Mouse (Mus musculus): ENCODE data around the gene Eloa.
"Not testable (repeated sequence)": the region's sequence is repeated elsewhere in the genome, so short reads cannot be mapped to it uniquely, and the experiment has no call there.

Eloa gene

DNA sequence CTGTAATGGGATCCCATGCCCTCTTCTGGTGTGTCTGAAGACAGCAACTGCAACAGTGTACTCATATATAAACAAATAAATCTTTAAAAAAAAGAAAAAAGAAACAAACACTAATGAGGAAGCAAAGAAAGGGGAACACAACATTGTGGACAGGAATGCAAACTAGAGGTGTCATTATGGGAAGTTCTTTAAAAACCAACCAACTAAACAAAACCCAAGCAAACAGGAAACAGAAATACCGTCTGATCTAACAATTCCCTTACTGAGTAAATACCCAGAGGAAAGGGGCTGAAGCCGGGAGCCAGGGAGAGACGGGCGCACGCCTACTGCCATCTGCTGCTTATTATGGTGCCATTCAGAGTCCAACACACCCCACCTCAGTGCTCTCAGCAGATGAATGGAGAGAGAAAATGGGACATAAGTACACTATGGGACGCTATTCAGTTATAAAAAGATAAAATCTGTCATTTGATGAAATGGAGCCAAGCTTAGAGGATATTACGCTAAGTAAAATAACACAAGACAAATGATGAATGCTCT is 40.0 kb downstream of the Eloa start:
- no peak for DNase-seq

DNA sequence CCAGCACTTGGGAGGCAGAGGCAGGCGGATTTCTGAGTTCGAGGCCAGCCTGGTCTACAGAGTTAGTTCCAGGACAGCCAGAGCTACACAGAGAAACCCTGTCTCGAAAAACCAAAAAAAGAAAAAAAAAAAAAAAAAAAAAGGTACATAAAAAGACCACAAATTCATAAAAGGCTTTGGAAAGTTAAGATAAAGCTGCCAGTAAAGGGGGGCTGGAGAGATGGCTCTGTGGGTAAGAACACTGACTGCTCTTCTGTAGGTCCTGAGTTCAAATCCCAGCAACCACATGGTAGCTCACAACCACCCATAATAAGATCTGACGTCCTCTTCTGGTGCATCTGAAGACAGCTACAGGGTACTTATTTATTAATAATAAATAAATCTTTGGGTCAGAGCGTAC is 41.3 kb downstream of the Eloa start:
- DNase-seq: not testable (repeated sequence)

- no peak for DNase-seq
Measured at GRCm38 (mm10) chr4:135976146-135976545, 45.4 kb downstream of the Eloa start.

- no peak for DNase-seq
Measured at GRCm38 (mm10) chr4:135972911-135973811, 48.4 kb downstream of the Eloa start.

GRCm38 (mm10) chr4:135972556-135972906 is 49.0 kb downstream of the Eloa start, which contains the start of gene Lypla2:
Gene Lypla2 (minus strand): TSS chr4:135972626.
- DNase-seq: peak; percentile 92

- DNase-seq: no peak
Measured at GRCm38 (mm10) chr4:135971805-135972555, 49.6 kb downstream of the Eloa start.

DNA sequence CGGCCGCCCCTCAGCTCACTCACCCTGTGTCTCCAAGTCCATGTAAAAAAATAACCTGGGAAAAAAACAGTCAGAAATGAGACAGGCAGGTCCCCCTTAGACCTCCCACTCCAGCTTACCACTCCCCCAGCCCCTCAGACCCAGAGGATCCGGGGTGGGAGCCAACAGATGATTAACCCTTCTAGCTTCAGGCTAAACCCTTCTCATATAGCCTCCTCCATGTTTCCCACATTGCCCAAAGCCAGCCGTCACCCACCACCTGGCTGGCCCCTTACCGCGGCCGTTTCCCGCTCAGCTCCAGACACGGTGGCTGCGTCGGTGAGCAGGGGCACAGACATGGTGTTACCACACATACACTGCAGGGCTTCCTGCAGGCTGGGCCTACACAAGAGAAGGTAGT is 51.0 kb downstream of the Eloa start:
- DNase-seq: no peak

GRCm38 (mm10) chr4:135969070-135969750 is 52.4 kb downstream of the Eloa start:
- no peak for DNase-seq

DNA sequence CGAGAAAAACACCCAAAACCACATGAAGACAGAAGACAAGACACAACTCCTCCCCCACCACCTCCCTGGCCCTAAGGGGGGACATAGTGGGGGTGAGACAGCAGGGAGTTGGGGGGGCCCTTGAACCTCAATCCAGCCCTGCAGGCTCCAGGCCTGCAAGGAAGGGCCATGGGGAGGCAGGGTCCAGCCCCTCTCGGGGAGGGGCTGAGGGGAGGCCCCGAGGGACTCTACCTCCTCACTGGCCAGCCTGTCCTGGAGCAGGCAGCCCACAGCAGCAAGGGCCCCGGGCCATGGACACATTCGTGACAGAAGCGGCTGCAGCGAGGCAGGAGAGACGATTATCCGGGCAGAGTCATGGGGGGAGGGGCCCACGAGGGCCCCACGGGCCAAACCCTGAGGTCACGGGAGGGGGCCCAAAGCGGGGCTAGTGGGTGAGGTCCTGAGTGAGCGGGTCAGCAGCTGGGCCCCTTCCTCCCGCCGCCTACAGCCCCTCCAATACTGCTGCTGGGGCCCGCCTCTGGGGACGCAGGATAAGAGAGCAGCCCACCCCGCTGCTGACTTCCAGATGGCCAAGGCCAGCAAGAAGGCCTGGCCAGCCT is 53.2 kb downstream of the Eloa start:
- DNase-seq: no peak

DNA sequence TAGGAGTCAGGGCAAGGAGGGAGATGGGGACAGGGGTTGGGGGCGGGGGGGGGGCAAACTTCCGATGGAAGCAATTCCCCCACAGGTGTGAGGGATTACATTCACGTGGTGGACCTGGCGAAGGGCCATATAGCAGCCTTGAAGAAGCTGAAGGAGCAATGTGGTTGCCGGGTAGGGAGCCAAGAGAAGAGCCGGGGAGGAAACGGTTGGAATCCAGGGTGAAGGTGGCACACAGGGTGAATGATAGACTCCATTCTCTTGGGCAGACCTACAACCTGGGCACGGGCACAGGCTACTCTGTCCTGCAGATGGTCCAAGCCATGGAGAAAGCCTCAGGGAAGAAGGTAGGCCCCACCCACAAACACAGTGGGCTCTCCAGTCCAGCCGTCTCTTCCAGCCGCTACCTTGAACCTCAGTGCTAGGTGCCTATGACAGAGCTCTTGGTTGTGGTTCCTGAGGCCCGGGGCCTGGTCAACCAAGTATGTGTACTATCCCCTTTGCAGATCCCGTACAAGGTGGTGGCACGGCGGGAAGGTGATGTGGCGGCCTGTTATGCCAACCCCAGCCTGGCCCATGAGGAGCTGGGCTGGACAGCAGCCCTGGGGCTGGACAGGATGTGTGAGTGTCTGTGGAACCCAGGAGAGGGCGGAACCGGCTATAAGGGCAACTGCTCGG is 54.3 kb downstream of the Eloa start:
- DNase-seq: no peak

- no peak for DNase-seq
Measured at GRCm38 (mm10) chr4:135966283-135966682, 55.3 kb downstream of the Eloa start.

GRCm38 (mm10) chr4:135965113-135965512 is 56.5 kb downstream of the Eloa start:
- DNase-seq: no peak

GRCm38 (mm10) chr4:135964426-135964825 is 57.1 kb downstream of the Eloa start:
- DNase-seq: no peak

DNA sequence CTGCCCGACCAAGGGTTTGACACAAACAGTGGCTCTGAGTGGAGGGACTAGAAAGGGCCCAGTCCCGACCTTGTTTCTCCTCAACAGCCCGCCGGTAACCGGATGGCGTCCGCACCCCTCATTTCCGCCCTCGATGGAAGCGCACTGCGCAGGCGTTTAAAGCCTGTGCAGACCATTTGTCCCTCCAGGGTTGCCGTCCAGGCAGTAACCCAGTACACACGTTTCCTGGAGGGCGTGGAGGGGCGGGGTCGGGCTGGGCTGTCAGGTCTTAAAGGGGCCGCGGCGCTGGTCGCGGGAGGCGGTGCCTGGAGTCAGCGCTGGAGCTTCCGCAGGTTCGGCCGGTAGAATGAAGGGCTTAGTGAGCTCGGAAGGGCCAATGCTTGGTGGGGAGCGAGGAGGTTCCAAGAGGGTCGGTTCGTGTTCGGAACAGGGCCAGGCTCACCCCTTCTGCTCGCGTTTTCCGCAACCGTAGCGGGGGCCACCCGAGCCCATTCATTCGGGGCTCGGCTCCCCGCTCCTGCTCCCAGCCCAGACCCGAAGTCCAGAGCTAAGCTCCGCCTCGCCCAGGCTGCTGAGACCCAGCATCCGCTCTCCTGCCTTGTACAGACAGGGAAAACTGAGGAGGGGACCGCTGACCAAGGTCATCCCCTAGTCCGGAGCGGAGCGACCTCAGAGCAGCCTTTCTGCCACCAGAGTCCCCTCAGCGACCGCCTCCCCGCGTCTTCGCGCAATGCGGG is 57.9 kb downstream of the Eloa start, which contains the start of gene Gale:
Gene Gale, plus strand, starts transcription at position 271 of the 737 bp plus-strand sequence.
- peak; percentile 99 for DNase-seq

DNA sequence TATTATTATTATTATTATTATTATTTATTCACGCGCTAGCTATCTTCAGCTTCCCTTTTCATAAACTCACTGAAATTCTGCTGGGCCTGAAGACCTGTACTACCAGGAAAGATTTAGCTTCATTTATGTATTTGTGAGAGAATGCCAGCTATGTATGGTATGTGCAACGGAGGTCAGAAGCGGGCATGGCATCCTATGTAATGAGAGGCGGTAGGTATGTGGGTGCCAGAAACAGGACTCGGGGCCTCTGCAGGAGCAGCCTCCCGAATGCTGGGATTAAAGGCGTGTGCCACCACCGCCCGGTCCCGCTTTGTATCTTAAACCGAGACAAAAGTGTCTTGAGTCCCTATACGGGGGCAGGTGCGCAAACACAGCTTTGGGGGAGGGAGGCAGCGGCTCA is 58.6 kb downstream of the Eloa start:
- DNase-seq: no peak

- DNase-seq: no peak
Measured at GRCm38 (mm10) chr4:135962198-135962597, 59.4 kb downstream of the Eloa start.

DNA sequence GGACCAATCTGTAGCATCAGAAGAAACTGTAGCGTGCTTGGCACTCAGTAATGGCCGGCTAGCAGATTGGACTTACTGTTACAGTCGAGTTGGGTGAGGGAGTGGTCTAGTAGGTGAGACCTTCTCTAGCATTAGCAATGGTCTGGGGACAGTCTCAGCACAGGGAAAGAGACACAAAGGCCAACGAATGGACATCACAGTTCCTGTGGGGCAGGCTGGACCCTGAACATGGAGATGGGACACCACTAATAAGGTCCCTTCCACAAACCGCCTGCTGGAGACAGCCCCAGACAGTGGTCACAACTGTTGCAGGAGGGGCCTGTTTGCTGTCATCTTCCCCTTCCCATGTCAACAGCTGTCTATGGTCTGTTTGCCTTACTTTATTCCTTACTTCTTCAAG is 59.9 kb downstream of the Eloa start:
- DNase-seq: no peak

GRCm38 (mm10) chr4:135960717-135961116 is 60.8 kb downstream of the Eloa start:
- DNase-seq: peak; percentile 89

GRCm38 (mm10) chr4:135958354-135958753 is 63.2 kb downstream of the Eloa start:
- no peak for DNase-seq

DNA sequence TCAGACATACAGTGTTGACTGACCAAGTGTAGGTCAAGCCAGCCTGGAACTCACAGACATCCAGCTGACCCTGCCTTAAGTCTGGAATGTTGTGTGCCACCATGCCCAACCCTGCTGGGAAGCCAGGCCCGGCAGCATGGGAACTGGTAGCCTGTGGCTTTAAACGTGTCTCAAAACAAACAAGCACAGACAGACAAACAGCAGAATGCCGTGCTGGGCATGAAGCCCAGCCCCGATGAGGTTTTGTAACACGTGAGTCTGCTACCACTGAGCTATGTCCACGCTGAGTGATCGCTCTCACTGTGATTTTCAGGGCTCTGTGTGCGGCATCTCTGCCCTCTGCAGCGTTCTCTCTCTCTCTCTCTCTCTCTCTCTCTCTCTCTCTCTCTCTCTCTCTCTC is 65.7 kb downstream of the Eloa start:
- DNase-seq: no peak

DNA sequence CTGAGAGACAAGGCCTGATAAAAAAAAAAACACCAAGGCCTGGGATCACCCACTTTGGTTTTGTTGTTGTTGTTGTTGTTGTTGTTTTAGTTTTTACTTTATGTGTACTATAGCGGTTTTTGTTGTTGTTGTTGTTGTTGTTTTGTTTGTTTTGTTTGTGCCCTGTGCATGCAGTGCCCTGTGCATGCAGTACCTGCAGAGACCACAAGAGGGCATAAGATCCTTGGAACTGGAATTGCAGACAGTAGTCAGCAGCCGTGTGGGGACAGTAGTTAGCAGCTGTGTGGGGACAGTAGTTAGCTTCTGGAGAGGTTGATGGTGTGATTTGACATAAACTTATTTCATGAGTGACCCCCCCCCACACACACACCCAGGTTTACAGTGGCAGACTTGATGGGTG is 67.3 kb downstream of the Eloa start:
- DNase-seq: peak; percentile 78
